Mouse (Mus musculus) CD4-positive, CD25-positive, alpha-beta regulatory T cell, adult 4 months (primary cell): ENCODE results near the gene Dus1l. TPM values are rescaled to one million over a fixed set of nuclear protein-coding genes. Genes with fewer than 3 reads are reported as not detected.
"Not testable (repeated sequence)": the region's sequence is repeated elsewhere in the genome, so short reads cannot be mapped to it uniquely, and the experiment has no call there.

Experiments used
- ATAC-seq: one replicate; pipeline ENCODE4 v1.8.0; 2017
- polyA plus RNA-seq, 2 experiments: library from polyadenylated mRNA; unstranded; fragments of 100-300 nt; shearing (Covaris generic); gene quantifications; one replicate each; pipeline ENCODE4 v1.2.1; 2017

Gene Dus1l
- polyA plus RNA-seq, result 10 to 100 TPM; 31.4 to 35.3 TPM

DNA sequence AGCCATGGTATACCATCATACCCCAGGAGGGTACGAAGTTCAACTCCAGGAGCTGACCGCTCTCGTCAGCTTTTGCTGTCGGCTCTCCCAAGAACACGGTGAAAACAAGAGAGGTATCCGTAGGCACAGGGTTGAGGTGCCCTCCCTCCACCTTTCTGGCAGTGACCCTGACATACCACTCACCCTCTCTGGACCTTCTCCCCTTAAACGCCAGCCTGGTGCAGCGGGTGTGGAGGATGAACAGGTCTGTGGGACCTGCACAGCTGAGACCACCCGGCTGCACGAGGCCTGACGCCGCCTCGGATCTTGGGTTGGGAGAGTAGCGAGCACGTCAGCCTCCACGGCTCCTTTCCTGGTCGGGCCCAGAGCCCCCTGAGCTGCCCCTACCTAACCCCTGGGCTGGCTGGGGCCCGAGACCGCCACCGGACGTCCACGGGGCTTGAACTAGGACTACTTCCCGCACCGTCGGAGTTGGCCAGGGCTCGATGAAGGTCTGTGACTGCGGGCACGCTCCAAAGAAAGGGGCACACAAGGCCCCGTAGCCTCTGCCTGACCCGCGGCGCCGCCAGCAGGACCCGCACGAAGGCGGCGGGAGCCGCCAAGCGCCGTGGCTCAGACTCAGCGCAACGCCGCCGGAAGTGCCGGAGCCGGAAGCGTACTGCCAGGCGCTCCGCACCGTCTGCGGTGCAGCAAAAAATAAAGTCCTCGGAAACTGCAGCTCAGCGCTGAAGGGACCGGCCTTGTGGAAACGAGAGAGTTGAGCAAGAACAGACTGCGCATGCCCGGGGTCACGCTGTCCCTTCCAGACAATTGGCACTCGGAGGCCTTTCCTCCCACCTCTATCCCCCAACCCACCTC is at the start of gene Dus1l:
Gene Dus1l, minus strand, starts transcription at position 648 of the 858 bp plus-strand sequence.
- peak; percentile 90 for ATAC-seq

- no peak for ATAC-seq
Observed at GRCm38 (mm10) chr11:120844329-120844728, 48.1 kb upstream of the Dus1l start.

GRCm38 (mm10) chr11:120833555-120834280 is 37.5 kb upstream of the Dus1l start:
- ATAC-seq, result no peak

GRCm38 (mm10) chr11:120832962-120833361 is 36.8 kb upstream of the Dus1l start:
- not testable (repeated sequence) for ATAC-seq

GRCm38 (mm10) chr11:120831659-120832440 is 35.6 kb upstream of the Dus1l start:
- ATAC-seq, result no peak

- ATAC-seq, result no peak
Observed at GRCm38 (mm10) chr11:120830686-120831085, 34.5 kb upstream of the Dus1l start.

GRCm38 (mm10) chr11:120829757-120830532 is 33.7 kb upstream of the Dus1l start:
- no peak for ATAC-seq

GRCm38 (mm10) chr11:120828416-120828815 is 32.2 kb upstream of the Dus1l start:
- no peak for ATAC-seq

GRCm38 (mm10) chr11:120826016-120826953 is 30.1 kb upstream of the Dus1l start:
- no peak for ATAC-seq

GRCm38 (mm10) chr11:120825289-120825863 is 29.2 kb upstream of the Dus1l start:
- ATAC-seq, result no peak

DNA sequence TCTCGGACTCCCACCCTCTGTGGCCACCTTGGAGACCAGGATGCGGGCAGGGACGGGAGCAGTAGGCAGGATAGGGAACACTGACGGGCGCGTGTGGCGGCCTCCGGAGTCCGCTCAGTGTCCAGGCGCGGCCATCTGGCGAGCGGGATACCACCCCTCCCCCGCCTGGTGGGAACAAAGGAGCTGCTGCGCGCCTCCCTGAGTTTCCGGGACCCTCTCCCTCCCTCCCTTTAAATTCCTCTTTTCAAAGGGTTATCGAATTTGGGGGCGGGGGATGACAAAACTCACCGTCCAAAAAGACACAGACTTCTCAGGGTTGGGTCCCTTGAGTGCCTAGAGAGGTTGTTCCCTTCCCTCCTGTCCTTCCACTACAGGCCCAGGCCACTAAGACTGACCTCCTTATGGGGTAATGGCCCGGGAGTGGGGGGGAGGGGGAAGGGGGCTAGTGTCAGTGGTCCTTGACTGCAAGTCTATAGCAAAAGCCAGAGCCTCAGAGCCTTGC is 28.6 kb upstream of the Dus1l start:
- ATAC-seq, result no peak

DNA sequence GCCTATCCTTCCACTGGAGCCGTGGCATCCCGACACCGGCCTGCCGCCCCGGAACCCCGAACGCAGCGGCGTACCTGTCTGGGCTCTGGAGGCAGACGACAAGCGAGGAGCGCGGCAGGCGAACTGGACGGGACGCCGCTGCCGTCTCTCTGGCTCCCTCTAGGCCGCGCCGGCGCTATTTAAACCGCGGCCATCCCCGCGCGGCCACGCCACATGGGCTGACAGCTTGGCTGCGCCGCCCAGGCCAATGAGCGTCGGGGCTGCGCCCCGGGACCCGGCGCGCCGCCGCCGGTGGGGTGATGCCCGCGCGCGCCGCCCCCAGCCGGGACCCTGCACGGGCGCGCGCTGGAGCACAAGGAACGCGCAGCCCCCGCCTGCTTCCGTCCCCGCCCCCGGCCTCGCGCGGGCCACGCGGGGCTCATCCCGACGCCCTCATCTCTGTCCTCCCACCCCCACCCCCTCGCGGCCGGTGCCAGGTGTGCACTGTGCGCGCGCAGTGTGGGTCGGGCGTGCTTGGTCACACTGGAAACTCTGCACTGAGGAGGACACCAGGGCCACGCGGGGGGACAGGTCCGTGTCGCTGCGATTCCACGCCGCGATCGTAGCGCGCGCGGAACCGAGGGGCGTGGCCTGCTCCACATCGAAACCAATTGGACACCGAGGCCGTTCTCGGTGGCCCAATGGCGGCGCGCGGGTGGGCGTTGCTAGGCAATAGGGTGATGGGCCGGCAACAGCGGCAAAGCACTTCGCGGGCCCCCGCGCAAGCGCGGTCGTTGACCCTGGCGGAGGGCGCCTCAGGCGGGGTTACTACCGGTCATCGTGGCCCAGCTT is 28.0 kb upstream of the Dus1l start, which contains the start of gene Fasn:
Gene Fasn, minus strand, starts transcription at position 592 of the 831 bp plus-strand sequence.
- peak; percentile 77 for ATAC-seq

DNA sequence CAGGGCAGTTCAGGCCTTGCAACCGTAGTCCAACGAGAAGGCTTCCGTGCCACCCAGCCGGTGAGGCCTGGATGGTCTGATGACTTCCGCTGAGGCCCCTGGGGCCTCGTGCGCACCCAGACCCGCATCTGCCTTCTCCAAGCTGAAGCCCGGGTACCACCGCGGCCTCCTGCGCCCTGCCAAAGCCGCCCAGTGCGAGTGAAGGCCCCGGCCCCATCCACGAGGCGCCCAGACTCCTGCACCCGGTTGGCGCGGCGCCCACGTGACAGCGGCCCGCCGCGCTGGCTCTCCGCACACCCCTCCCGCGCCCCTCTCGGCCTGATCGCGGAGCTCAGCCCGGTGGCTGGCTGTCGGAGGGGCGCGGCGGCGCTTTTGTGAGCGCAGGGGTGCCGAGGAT is 27.3 kb upstream of the Dus1l start:
- peak; percentile 28 for ATAC-seq

DNA sequence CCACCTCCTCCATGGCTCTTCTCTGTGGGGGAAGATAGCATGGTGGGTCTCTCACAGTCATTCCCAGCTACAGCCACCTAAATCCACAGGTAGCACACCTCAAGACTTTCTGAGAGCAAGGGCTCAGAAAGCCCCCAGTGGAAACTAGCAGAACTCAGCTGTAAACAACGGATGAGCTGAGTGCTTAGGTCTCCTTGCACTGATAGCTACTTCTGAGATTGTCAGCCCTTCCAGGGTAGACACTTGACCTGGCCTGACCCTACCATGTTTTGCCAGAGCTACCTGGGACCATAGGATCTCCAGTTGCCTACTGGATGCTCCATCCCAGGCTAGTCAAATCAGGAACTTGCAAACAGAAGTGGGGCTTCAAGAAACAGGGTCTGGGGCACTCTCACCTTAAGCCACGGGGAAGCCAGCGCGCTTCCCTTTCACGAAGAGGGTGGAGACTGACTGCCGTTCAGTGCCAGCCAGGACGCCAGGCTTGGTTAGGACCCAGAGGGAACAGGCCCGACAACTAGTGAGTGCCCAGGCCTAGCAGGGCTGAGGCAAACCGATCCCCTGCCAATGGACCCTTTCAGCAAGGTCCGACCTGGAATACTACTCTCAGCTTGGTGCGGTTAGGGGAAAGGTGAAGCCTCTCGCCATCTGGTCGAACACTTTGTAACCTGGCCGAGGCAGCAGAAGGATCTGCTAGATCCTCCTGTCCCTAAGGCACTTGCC is 26.8 kb upstream of the Dus1l start:
- ATAC-seq, result no peak

GRCm38 (mm10) chr11:120822321-120822720 is 26.1 kb upstream of the Dus1l start:
- no peak for ATAC-seq

GRCm38 (mm10) chr11:120821076-120821922 is 25.1 kb upstream of the Dus1l start:
- ATAC-seq, result no peak

GRCm38 (mm10) chr11:120820546-120820945 is 24.3 kb upstream of the Dus1l start:
- no peak for ATAC-seq

- ATAC-seq, result no peak
Observed at GRCm38 (mm10) chr11:120819556-120819955, 23.4 kb upstream of the Dus1l start.
